Mouse (Mus musculus) inflammation-experienced regulatory T-cells, adult 6 months (primary cell): ENCODE results near the gene Sirt1. TPM values are rescaled to one million over a fixed set of nuclear protein-coding genes. Genes with fewer than 3 reads are reported as not detected.
"Not testable (repeated sequence)": the region's sequence is repeated elsewhere in the genome, so short reads cannot be mapped to it uniquely, and the experiment has no call there.

ENCODE experiments used
- ATAC-seq: one replicate; pipeline ENCODE4 v1.8.0; 2017
- polyA plus RNA-seq, 3 experiments: library from polyadenylated mRNA; unstranded; fragments of 100-300 nt; shearing (Covaris generic); gene quantifications; one replicate each; pipeline ENCODE4 v1.2.1; 2017

Sirt1 gene
- 10 to 100 TPM in 1 of 3 experiments, 1 to 10 TPM in 2; 7.0 to 10.2 (median 7.8) TPM for polyA plus RNA-seq

DNA sequence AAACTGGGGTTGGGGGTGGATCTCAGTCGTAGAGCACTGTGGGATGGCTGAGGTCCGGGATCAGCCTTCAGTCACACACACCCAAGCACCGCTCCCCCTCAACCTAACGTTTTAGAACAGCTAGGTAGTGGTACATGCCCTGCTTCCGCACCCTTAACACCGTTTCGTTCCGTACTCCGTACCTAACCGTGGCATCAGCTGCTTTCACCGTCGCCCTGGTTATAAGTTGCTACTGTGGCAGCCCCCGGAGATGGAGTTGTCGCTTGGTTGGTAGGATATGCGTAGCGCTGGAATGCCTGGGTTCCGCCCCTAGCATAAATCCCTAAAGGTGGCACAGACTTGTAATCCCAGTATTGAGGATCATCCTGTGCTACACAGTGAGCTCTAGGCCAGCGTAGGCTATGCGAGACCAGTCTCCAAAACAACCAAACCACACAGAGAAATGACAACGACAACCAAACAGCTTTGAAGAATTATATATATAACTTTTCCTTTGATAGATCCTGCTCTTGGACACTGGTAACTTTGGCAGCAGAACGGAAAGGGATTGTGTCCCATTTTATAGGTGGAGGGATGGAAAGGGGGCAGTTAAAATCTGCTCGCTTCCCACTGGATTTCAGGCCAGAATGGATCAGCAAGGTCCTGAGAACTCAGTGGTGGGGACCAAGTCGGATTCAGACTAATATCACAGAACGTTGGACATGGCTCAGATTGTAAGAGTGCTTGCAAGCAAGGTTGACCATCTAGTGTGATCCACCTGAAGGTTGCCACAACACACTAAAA lies at the start of gene Sirt1:
Gene Sirt1 (minus strand): TSS at position 207 of the 783 bp plus-strand sequence.
- ATAC-seq, result peak; percentile 23

DNA sequence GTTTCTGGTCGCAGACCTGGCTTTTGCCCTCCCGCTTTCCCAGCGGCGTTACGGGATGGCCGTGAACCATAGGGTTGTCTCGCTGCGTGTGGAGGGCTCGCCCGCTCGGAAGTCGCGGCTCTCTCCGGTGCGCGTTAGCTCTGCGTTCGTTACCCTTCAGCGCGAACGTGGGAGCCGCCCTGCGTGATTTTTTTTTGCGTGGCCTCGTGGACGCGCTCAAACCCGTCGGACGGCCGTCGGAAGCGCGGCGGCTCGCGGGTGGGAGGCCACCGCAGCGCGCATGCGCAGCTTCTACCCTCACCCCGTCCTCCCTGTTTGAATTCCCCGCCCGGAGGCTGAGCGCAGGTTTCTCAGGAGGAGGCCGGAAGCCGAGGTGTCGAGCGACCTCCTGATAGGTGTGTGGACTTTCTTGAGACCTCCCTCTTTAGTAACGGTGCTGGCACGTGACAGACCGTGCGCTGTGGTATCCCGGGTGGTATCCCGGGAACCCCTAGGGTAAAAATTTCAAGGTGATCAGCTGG lies 48.3 kb upstream of the Sirt1 start, which contains the start of gene Ctnna3:
Gene Ctnna3 (plus strand): TSS at position 314 of the 521 bp plus-strand sequence.
- peak; percentile 88 for ATAC-seq

DNA sequence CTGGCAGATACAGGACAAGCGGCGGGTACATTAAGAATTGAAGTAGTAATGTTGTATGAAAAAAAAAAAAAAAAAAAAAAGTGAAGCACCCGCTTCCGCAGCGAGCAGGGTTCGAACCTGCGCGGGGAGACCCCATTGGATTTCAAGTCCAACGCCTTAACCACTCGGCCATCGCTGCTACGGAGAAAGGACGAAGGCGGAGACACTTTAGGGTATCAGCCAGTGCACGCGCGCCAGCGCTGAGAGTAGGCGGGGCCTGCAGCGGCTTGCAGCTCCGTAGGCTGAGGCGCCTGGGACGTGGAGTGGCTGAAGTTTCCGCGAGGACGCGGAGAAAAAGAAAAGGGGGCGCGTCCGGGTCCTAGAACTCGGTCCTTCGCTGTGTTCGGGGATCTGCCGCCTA lies 47.9 kb upstream of the Sirt1 start:
- ATAC-seq, result peak; percentile 73

DNA sequence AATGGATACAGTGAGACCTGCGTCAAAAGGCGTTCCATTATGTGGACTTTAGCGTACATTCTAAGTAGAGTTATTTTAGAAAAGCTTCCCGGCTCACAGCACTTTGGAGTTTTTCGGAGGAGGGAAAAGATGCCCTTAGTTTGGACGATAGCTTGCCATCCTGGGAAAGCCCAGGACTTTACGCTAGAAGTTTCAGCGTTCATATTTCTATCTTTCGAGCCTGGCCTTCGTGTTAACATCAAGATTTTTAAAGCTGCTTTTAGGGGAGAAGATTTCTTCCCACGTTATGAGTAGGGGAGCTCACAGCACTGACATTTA lies 47.5 kb upstream of the Sirt1 start:
- ATAC-seq, result no peak

DNA sequence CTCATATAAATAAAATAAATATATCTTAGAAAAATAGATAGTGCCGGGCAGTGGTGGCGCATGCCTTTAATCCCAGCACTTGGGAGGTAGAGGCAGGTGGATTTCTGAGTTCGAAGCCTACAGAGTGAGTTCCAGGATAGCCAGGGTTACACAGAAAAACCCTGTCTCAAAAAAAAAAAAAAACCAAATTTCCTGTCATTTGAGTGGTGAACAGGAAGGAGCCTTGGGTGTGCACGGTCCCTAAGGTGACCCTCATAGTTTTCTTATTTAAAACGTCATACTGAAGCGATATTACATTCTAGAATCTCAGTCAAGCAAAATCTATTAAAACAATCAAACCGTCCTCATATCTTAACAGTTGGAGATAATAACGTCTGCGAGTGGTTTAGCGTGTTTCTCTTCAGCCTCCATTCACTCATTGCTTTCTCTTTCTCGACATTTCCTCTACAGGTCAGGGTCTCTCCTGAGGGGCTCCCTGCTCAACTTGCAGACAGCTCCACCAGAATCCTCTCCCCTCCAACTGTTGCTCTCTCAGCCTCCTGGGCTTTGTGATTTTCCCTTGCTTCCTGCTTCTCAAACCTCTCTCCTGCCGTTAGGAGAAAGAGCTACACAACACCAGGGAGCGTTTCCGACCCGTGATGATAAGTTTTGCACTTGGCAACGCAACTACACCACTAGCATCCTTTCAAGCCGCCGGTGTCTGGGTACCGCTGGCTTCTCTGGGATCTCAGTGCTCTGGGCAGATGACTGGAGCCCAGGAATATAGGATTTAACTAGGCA lies 46.9 kb upstream of the Sirt1 start:
- ATAC-seq, result peak; percentile 37

DNA sequence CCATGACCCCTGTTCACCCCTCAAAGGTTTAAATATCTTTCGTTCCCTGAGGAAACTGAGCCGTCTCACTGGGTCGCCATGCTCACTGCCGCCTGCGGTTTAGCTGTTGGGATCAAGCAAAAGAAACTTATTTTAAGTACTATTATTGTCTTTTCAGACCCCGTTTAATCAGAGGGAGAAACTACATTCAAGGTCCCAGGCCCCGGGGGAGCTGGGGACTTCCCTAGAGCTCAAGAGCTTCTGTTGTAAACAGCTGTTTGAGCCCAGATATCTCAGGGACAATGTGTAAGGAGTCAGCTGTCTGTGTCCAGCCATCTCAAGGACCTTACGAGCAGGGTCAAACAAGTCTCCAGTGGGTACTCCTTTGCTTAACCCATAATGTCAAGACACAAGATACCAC lies 45.6 kb upstream of the Sirt1 start:
- no peak for ATAC-seq

DNA sequence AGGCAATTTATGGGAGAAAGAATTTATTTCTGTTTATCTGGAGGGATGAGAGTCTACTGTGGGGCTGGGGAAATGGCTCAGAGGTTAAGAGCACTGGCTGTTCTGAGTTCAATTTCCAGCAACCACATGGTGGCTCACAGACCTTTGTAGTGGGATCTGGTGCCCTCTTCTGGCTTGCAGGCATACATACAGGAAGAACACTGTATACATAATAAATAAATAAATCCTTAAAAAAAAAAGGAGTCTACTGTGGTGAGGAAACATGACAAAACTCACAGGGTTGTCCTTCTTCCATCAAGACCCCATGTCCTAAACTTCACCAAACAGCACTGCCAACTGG lies 42.9 kb upstream of the Sirt1 start:
- peak; percentile 54 for ATAC-seq

DNA sequence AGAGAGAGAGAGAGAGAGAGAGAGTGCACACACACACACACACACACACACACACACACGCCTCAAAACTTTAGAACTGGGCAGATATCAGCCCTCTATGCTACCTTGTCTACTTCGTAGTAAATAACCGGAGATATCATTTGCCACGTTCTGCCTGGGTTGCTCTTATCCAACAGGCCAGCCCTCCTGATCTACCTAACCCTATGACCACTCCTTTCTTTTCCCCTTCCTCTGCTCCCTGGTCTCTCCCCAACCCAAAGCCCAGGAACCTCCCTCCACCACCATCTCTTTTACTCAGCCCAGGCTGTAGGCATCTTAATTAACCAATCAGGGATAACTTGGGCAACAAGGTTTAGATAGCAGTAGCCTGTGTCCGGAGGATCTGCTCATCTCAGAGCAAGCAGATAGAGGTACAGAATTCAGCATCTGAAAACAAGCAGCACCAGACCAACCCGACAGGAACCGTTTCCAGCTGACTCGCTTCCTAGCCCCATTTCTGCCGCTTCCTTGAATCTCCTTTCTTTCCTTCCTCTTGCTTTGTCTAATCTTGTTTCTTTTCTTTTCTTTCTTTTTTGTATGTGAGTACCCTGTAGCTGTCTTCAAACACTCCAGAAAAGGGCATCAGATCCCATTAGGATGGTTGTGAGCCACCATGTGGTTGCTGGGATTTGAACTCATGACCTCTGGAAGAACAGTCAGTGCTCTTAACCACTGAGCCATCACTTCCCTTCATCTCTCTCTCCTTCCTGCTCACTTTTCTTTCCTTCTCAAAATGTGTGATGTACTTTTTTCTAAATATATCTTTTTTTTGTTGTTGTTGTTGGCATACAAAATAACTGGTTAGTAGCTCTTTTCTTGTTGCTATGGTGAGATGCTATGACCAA lies 42.3 kb upstream of the Sirt1 start:
- no peak for ATAC-seq

DNA sequence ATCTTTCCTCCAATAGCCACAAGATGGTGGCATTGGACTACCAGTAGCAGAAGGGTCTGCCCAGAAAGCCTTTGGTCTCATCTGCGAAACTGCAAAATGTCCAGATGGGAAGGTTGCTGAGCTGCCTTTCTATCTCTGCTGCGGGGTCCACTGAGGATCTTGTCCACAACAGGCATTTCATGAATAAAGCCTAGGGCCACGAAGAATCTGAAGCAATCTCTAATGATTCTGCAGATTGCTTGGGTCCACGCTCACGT lies 41.2 kb upstream of the Sirt1 start:
- no peak for ATAC-seq

DNA sequence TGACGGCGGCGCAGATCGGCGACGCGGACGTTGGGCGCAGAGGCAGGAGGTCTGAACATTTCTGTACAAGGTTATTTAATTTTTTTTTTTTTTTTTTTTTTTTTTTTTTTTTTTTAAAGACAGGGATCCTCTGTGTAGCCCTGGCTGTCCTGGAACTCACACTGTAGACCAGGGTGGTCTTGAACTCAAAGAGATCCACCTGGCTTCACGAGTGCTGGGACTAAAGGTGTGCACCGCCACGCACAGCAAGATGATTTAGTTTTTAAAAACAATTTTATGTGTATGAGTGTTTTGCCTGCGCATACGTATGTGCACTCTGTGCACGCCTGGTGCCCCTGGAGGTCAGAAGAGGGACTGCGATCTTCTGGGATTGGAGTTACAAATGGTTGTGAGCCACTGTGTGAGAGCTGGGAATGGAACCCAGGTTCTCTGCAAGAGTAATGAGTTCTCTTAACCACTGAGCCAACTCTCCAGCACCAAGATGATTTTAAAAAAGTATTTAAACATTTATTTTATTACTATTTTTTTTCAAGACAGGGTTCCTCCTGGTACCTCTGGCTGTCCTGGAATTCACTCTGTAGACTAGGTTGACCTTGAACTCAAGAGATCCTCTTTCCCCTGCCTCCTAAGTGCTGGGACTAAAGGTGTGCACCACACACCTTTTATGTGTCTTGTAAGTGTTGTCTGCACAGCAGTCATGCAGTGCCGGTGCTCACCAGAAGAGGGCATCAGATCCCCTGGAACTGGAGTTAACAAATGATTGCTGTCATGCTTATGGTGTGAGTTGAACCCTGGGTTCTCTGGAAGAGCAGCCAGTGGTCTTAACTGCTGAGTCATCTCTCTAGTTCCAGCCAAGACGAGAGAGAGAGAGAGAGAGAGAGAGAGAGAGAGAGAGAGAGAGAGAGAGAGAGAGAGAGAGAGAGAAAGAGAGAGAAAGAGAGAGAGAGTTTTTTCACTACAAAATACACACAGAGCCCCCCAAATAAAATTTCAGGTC lies 40.5 kb upstream of the Sirt1 start, which contains the start of gene Gm7075:
Gene Gm7075 (minus strand): TSS at position 51 of the 997 bp plus-strand sequence.
- ATAC-seq, result peak; percentile 41

DNA sequence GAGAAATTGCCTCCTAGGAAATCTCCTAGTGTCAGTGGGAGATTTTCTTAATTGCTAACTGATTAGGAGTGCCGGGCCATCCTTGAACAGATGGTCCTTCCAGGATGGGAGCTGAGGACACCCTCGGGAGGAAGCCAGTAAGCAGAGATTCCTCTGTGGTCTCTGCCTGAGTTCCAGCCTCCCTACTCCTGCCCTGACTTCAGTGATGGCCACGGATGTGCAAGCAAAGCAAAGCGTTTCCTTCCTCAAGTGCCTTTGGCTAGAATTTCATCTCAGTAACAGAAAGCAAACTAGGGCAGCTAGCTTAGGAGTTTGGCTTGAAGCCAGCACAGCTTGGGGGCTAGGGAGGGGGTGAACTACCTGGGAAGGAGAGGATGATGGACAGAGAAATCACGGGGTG lies 35.6 kb upstream of the Sirt1 start:
- no peak for ATAC-seq

DNA sequence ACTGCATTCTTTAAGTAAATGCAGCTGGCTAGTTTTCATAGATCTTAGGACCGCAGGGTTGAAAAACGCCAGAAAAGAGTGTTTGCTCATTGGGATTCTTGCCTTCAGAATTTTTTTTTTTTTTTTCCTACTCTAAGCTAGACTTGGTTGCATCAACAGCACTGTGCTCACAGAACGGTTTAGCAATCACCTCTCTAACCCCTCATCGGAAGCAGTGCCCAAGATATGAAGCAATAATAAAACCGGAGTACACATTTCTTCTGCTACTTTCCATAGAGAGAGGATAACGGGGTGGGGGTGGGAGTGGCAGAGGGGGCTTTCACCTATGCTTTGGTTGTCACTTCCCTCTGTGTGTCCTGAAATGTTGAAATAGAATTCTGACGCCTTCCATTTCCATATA lies 34.3 kb upstream of the Sirt1 start:
- ATAC-seq, result no peak

DNA sequence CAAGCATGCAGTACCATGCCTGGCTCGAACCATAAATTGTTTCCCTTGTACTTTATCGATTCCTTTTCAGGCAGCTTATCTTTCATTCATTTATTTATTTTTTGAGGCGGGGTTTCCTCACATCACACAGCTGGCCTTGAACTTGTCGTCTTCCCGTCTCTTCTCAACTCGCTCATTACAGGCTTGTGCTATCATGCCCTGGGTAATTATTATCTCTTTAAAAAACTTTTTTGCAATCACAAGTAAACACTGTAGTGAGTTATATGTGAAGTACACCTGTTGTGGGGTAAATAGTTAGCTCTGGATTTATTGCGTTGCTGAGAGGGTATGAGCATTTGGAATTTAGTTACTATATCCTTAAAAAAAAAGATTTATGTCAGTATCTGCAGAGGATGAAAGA lies 33.8 kb upstream of the Sirt1 start:
- no peak for ATAC-seq

DNA sequence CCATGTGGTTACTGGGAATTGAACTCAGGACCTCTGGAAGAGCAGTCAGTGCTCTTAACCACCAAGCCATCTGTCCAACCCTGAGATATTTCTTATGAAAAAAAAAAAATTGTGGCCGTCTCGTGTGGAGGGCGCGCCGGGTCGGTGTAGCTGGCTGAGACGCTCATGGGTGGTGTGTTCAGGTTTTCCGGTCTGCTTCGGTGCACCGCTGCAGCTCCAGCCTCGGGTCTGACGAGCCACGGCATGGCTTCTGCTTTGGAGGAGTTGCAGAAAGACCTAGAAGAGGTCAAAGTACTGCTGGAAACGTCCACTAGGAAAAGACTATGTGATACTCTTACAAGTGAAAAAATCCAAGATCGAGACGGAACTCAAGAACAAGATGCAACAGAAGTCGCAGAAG lies 31.3 kb upstream of the Sirt1 start:
- no peak for ATAC-seq

DNA sequence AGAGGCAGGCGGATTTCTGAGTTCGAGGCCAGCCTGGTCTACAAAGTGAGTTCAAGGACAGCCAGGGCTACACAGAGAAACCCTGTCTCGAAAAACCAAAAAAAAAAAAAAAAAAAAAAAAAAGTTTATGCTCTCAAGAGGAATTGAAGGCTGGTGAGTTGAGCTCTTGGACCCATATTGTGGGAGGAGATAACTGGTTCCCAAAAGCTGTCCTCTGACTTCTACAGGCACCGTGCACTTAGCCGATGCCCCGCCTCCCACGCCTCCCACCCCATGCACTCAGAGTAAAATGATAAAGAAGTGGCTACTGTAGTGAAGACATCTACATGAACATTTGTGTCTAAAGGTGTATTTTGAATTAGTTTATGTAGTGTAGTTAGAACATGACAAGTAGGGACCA lies 30.2 kb upstream of the Sirt1 start:
- ATAC-seq, result not testable (repeated sequence)

DNA sequence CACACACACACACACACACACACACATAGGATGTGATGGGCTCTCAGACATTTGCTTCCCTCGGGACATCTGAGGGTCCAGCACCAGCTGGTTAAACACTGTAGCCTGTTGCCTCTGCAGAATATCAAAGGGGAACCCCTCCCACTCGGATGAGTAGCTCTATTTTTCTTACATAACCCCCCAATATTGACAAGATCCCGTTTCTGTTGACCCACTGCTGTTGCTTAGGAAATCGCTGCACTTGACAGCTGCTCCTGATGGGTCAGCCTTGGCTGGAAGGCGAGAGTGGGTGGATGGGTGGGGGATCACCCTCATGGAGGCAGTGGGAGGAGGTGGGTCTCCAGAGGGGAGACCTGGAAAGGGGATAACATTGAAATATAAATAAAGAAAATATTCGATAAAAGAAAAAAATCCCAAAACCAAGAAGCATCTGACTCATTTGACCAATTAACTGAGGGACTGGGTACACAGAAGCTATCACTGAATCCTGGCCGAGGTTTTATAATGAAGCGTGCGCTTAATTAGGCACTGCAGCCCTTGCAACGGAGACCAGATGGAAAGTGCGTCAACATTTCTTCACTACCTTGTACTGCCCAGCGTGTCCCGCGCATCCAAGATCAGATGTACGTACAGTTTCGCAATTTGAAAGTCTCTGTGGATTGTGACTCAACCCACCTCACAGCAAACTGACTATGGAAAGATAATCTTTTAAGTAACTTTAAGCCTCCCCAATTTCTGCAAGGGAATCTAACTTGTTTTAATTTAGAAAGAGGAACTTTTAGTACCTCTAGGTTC lies 28.9 kb upstream of the Sirt1 start:
- no peak for ATAC-seq

DNA sequence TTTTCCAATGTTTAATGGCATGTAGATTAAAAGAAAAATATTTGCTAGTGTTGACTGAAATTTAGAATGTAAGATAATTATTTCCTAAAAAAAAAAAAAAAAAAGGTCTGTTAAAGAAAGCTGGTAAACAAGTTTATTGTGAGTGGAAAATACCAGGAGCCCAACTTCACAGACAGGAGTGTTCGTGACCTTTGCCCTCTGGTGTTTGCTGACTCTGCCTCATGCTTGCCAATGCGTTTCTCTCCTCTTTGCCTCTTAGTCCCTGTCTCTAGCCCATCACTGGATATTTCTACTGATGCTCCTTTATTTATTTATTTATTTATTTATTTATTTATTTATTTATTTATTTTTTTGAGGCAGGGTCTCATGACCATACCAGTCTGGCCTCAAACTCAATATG lies 22.1 kb upstream of the Sirt1 start:
- ATAC-seq, result no peak

DNA sequence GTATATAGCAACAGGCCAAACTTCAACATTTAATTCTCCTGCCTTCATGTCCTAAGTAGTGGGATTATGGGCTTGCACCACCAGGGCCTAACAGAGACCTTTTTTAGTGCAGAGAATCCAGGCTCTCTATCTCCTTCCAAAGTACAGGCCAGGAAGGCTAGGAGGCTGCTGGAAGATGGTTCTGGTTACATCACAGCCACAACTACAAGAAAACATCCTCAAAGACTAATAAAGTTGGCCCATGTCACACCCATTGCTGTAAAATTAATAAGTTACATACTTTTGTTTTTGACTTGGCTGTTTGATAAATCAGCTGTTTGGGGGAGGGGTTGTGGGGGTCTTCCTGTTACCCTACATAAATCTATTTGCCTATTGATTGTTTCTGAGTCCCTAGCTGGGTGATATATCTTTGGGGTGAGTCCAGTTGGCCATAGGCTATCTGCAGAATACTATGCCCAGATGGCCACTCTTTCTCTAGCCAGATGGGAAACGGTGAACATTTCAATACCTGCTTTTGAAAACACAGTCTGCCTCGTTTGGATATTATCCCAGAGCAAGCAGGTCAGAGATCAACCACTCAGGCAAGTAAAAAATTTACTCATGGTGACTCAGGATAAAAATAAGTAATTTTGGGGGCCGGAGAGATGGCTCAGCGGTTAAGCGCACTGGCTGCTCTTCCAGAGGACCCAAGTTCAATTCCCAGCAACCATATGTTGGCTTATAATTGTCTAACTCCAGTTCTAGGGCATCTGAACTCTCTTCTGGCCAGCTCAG lies 21.4 kb upstream of the Sirt1 start:
- ATAC-seq, result no peak

DNA sequence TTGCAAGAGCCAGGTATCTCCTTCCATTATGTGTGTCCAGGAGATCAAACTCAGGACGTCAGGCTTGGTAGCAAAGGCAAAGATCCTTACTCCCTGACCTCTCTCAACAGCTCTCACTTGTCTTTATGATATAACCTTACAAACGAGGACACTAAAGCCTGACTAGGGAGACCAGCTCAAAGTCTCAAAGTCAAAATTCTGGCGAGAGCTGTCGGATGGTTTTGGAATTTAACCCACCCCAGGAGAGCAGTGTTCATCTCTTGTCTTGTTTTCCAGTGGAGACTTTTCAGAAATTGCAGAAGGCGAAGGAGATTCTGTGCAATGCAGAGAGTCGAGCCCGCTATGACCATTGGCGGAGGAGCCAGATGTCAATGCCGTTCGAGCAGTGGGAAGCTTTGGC lies 15.5 kb upstream of the Sirt1 start:
- no peak for ATAC-seq

DNA sequence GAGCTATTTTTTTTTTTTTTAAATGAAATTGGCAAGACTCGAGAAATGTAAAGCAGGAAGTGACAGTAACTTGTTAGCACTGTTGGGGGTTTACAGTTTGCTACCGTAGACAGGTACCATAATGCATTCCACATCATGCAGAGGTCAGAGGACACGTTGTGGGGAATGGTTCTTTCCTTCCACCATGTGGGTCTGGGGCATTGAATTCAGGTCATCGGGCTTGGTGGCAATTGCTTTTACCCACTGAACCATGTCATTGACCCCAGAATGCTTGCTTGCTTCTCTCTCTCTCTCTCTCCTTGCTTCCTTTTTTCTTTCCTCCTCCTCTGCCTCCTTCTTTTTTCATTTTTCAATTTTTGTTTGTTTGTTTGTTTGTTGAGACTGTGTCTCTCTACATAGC lies 7.4 kb upstream of the Sirt1 start:
- no peak for ATAC-seq
